Mouse (Mus musculus): ENCODE data around the gene Gpr156.

GRCm38 (mm10) chr16:37966871-37967270 is 50.6 kb downstream of the Gpr156 start:
- TF ChIP-seq CTCF (conservative IDR thresholded peaks at IDR 0.05; ENCODE audit: low read length) (no peak), NANOG (IDR thresholded peaks at IDR 0.05; ENCODE audit: borderline replicate concordance, low read length) (no peak)

All from E14TG2a.4 (cell line).